Mouse (Mus musculus) layer of hippocampus, adult 8-10 months (tissue): ENCODE results near the gene Tnfaip8l1. TPM values are rescaled to one million over a fixed set of nuclear protein-coding genes. Genes with fewer than 3 reads are reported as not detected.

Source experiments
- DNase-seq, 2 experiments: peaks; one replicate each; pipeline ENCODE4 v3.0.0; 2022; ENCODE audit warnings: low spot score in 2 of 2
- total RNA-seq, 4 experiments: library from RNA; stranded (reverse); gene quantifications; 2 replicates each; pipeline ENCODE4 v1.2.4; 2022

The Tnfaip8l1 gene
- total RNA-seq, 4 experiments from 2014 or later: 5.3 to 6.4 (median 5.9) TPM

GRCm38 (mm10) chr17:56175416-56175815 is 13.1 kb downstream of the Tnfaip8l1 start:
- DNase-seq: no peak

GRCm38 (mm10) chr17:56182975-56183657 is 20.8 kb downstream of the Tnfaip8l1 start:
- no peak for DNase-seq

DNA sequence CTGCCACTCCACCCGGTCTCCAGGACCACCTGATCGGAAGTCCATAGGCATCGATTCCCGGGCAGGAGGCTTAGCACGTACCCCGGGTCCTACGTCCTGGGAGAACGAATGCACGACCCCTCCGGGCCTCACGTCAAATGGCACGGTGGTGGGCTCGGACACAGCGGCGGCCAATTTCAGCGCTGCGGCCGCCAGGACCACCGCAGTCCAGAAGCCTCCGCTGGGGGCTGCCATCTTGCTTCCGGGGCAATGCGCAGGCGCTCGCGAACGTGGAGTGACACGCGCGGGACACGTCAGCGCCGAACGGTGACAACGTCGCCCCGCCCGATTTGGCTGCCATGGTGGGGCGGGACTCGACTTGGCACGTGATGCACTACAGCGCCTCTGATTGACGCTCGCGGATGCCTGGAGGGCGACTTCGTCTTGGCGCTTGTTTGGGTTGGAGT is 21.4 kb downstream of the Tnfaip8l1 start, which contains the start of gene Mydgf:
Gene Mydgf (minus strand): TSS at position 263 of the 446 bp plus-strand sequence.
- peak; percentile 93 to 96 for DNase-seq

DNA sequence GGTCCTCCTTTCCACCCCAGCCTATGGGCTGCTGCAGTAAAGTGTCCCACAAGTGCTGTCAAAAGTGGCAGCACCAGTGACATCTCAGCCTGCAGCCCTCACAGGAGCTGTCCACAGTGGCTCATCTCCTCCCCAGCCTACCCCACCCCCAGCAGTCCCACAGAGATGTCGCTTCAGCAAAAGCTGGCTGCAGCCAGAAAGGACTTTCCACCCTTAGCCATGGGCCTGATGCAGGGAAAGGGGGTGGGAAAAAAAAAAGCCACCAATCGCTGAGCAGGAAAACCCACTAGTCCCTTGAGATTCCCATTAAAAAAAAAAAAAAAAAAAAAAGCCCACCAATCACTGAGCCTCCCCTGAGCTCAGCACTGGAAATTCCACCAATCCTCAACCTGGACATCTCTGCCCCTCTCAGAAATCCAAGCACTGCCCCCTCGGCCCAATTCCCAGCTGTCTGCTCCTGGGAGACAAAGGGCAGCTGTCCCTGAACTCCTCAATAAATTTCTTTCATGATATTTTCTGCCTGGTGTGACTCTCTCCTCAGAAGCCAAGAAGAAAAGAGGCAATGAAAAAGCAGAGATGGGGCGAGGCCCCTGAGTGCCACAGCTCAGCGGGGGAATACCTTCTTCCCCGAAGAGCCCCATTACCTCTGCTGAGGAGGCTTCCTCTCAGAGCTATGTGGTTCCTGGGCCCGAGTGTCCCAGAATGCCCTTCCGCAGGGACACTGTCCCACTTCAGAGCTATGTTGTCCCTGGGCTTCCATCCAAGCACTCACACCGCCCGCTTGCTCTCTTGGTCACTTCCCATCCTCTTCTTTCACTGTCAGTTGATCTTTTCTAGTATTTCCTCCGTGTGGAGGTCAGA is 23.2 kb downstream of the Tnfaip8l1 start:
- peak in 1 of 2 experiments; percentile 19 for DNase-seq

DNA sequence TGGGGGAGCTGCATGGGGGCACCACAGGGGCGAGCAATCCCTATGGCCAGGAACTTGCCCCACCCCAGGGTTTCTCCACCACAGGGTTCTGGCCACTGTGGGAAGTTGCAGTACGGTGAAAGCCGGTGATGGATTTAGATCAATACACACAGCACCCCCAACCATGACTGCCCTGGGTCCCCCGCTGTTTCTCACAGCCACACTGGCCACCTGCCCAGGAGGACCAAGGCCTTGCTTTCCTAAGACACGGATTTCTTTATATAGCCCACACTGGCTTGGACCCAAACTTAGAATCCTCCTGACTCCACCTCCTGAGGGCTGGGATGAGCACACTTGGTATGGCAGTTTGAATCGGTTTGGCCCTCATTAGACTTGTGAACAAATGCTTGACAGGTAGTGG is 29.0 kb downstream of the Tnfaip8l1 start:
- DNase-seq: no peak

DNA sequence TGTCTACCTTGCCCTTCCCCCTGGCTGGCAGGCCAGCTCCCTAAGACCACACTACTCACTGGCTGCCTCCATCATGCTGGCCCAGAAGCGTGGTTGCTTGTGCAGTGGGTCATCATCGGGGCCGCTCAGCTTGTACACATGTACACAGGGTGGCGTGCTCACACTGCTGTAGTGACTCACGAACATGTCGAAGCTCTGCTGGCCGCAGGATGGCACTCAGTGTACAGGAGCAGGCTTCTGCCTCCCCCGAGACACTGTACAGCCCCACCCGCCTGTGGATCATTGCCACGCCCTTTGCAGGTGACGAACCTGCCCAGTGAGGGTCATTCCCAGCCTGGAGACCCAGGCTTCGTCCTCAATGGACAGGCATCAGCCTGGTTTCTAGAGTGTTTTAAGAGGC is 32.1 kb downstream of the Tnfaip8l1 start:
- no peak for DNase-seq

GRCm38 (mm10) chr17:56194765-56195164 is 32.5 kb downstream of the Tnfaip8l1 start:
- no peak for DNase-seq

- no peak for DNase-seq
These were observed 34.6 kb downstream of the Tnfaip8l1 start for GRCm38 (mm10) chr17:56196860-56197259.

GRCm38 (mm10) chr17:56200586-56200985 is 38.3 kb downstream of the Tnfaip8l1 start:
- no peak for DNase-seq

- DNase-seq: no peak
These were observed 39.4 kb downstream of the Tnfaip8l1 start for GRCm38 (mm10) chr17:56201642-56202041.

- no peak for DNase-seq
These were observed 40.2 kb downstream of the Tnfaip8l1 start for GRCm38 (mm10) chr17:56202476-56202875.

- DNase-seq: no peak
These were observed 41.5 kb downstream of the Tnfaip8l1 start for GRCm38 (mm10) chr17:56203729-56204128.

- DNase-seq: no peak
These were observed 44.1 kb downstream of the Tnfaip8l1 start for GRCm38 (mm10) chr17:56206276-56206884.

DNA sequence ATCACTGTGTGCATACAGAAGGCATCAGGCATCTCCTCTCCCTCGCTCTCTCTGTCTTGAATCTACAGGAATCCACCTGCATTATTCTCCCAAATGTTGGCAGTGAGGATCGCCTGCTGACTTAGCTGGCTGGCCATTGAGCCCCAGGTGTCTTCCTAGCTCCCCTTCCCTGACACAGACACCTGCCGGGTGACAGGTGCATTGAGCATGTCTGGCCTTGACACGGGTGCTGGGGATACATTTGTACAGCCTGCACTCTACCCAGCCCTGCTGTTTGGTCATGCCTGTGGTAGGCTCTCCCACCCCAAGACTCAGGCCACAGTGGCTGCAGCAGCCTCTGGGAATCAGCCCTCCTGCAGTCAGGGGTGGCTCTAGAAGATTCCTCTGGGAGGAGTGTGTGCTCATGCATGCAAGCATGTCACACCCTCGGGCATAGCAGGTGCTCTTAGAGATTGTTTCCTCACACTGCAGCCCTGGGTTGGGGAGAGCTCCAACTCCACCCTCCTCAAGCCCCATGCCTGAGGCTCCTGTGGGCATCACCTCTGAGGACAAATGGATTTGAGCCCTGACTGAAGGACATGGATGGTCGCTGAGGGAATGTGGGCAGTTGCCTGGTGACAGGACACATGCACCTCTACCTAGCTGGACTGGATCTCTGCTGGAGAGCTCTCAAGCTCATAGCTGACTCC is 44.9 kb downstream of the Tnfaip8l1 start:
- DNase-seq: no peak

DNA sequence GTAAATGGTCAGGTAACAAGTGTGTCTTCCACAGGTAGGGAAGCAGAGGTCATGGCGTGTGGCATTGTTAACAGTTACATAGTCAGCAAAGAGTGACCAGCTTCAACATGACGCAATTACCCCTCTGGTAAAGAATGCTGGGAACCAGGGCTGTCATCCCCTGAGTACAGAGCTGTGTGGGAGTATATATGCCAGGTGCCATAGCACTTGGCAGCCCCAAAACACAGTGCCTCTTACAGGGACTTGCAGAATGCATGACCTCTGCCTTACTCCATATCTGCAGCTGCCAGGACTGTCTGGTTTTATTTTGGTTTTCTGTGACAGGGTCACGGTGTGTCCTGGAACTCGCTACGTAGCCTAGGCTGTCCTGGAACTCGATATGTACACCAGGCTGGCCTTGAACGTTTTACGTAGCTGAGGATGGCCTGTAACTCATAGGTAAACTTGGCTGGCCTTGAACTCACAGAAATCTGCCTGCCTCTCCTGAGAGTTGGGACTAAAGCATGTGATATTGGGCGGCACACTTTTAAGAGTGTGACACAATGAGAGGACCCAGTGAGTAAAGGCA is 45.8 kb downstream of the Tnfaip8l1 start:
- no peak for DNase-seq

DNA sequence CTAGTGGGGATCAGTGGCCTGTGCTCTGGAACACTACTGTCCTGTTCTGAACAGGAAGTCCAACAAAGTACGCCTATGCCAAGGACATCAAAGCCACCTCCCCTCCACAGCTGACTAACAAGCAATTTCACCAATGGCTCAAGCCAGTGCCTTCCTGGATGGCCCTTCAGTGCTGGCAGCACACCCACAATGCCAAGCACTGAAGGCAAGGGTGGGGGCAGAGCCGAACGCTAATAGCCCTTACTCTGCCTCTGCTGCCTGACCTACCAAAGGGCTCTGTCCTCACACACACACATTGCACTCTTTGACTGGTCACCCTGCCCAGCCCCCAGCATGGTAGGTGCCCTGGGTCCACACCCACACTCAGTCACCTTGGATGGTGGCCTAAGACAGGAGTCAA is 46.5 kb downstream of the Tnfaip8l1 start:
- DNase-seq: no peak

DNA sequence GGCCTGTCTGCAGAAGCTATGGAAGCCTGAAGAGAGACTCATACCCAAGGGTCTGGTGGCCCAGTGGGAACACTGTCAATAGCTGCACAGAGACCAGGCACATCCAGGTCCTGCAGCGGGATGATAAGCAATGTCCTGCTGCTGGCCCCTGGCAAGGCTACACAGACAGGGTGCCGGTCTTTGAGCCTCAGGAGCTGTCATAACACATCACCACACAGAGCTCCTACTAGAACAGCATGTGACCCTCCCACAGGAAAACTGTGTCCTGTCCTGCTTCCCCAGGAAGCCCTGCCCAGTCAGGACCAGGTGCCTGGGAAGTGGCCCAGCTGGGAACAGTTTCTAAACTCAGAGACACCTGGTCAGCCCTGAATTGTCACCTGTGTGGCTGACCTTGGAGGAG is 48.8 kb downstream of the Tnfaip8l1 start:
- DNase-seq: no peak

- no peak for DNase-seq
These were observed 50.4 kb downstream of the Tnfaip8l1 start for GRCm38 (mm10) chr17:56212676-56213075.

DNA sequence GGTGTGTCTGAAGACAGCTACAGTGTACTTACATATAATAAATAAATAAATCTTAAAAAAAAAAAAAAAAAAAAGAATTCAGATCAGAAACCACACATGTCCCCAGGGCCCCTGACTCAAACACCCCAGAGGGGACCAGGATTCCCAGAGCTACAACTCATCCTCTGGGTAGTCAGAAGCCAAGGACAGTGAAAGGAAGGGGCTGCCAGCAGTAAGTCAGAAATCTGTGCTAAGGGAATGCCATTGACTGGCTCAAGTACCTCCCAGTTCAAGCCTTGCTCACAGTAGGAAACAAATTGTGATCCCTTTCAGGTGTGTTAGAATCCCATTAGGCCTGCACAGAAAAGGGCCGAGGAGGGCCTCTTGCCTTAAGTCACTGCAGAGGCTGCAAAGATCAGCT is 52.0 kb downstream of the Tnfaip8l1 start:
- DNase-seq: no peak

- DNase-seq: no peak
These were observed 55.4 kb downstream of the Tnfaip8l1 start for GRCm38 (mm10) chr17:56217670-56218069.
